Mouse (Mus musculus) adrenal gland, postnatal 10 days (tissue): Measurements from ENCODE around the gene Pced1b. TPM values are rescaled to one million over a fixed set of nuclear protein-coding genes. Genes with fewer than 3 reads are reported as not detected.

ENCODE experiments used
- DNase-seq: peaks from one replicate; pipeline ENCODE4 v3.0.0; 2021; ENCODE audit warnings: mixed read lengths
- total RNA-seq, 2 experiments: library from RNA; stranded (reverse); gene quantifications; 2 replicates each; pipeline ENCODE4 v1.2.3; 2021

The Pced1b gene
- total RNA-seq, 2 experiments from 2014 or later = 23.5 to 26.0 TPM

GRCm38 (mm10) chr15:97404483-97404882 lies 157.6 kb downstream of the Pced1b start:
- no peak for DNase-seq

GRCm38 (mm10) chr15:97404998-97405397 lies 158.1 kb downstream of the Pced1b start:
- no peak for DNase-seq

GRCm38 (mm10) chr15:97406105-97406504 lies 159.2 kb downstream of the Pced1b start:
- DNase-seq = no peak

- no peak for DNase-seq
These were observed 160.9 kb downstream of the Pced1b start for GRCm38 (mm10) chr15:97407496-97408454.

GRCm38 (mm10) chr15:97411136-97411535 lies 164.2 kb downstream of the Pced1b start:
- DNase-seq = no peak

- DNase-seq = no peak
These were observed 164.8 kb downstream of the Pced1b start for GRCm38 (mm10) chr15:97411671-97412070.

- no peak for DNase-seq
These were observed 165.4 kb downstream of the Pced1b start for GRCm38 (mm10) chr15:97412308-97412707.

- DNase-seq = no peak
These were observed 166.0 kb downstream of the Pced1b start for GRCm38 (mm10) chr15:97412861-97413260.

GRCm38 (mm10) chr15:97414718-97415413 lies 168.0 kb downstream of the Pced1b start:
- DNase-seq = no peak

- DNase-seq = no peak
These were observed 168.6 kb downstream of the Pced1b start for GRCm38 (mm10) chr15:97415426-97415946.

GRCm38 (mm10) chr15:97420292-97420691 lies 173.4 kb downstream of the Pced1b start:
- no peak for DNase-seq

- DNase-seq = no peak
These were observed 174.6 kb downstream of the Pced1b start for GRCm38 (mm10) chr15:97421533-97421932.

GRCm38 (mm10) chr15:97422212-97422944 lies 175.5 kb downstream of the Pced1b start:
- DNase-seq = no peak

- DNase-seq = no peak
These were observed 177.5 kb downstream of the Pced1b start for GRCm38 (mm10) chr15:97424375-97424774.

GRCm38 (mm10) chr15:97424961-97425360 lies 178.1 kb downstream of the Pced1b start:
- DNase-seq = no peak

- no peak for DNase-seq
These were observed 182.4 kb downstream of the Pced1b start for GRCm38 (mm10) chr15:97429201-97429900.

- no peak for DNase-seq
These were observed 184.6 kb downstream of the Pced1b start for GRCm38 (mm10) chr15:97431533-97431932.

GRCm38 (mm10) chr15:97432221-97432620 lies 185.3 kb downstream of the Pced1b start:
- DNase-seq = no peak
